Mouse (Mus musculus) liver, postnatal 0 days (tissue): ENCODE data around the gene 1700123O20Rik. TPM values are rescaled to one million over a fixed set of nuclear protein-coding genes. Genes with fewer than 3 reads are reported as not detected.

Source experiments
- ATAC-seq: fragments of 200-750 bp; cut with Nextera tagmentation; 2 replicates; pipeline ENCODE4 v1.8.0; 2017; ENCODE audit warnings: mild to moderate bottlenecking, moderate library complexity
- DNase-seq: peaks from one replicate; pipeline ENCODE4 v3.0.0-alpha.2; 2016
- H3K27ac ChIP-seq: fragments of 300-500 bp; sonication (generic); 2 replicates; pipeline ENCODE4 v1.5.1; 2014; ENCODE audit warnings: antibody characterized with exemption, moderate library complexity, mild to moderate bottlenecking, low read depth
- H3K27me3 ChIP-seq: fragments of 300-500 bp; sonication (generic); 2 replicates; pipeline ENCODE4 v1.6.1; 2014; ENCODE audit warnings: low read length, control low read depth, mixed read lengths; ENCODE audit not compliant: insufficient read depth
- H3K36me3 ChIP-seq: fragments of 300-500 bp; sonication (generic); replicated peaks from 2 replicates; pipeline ENCODE4 v1.6.1; 2014; ENCODE audit warnings: mild to moderate bottlenecking, control low read depth, low read length, moderate library complexity, mixed read lengths; ENCODE audit not compliant: insufficient read depth
- H3K4me1 ChIP-seq: fragments of 300-500 bp; sonication (generic); 2 replicates; pipeline ENCODE4 v1.6.1; 2014; ENCODE audit warnings: antibody characterized with exemption, mild to moderate bottlenecking, control low read depth; ENCODE audit not compliant: insufficient read depth
- H3K4me2 ChIP-seq: fragments of 300-500 bp; sonication (generic); 2 replicates; pipeline ENCODE4 v1.6.1; 2014; ENCODE audit warnings: low read depth, mild to moderate bottlenecking, low read length, moderate library complexity, mixed read lengths
- H3K4me3 ChIP-seq: fragments of 300-500 bp; sonication (generic); 2 replicates; pipeline ENCODE4 v1.5.1; 2014; ENCODE audit warnings: low read depth, low read length
- H3K9ac ChIP-seq: fragments of 300-500 bp; sonication (generic); replicated peaks from 2 replicates; pipeline ENCODE4 v1.6.1; 2014; ENCODE audit warnings: mild to moderate bottlenecking, moderate library complexity
- H3K9me3 ChIP-seq: fragments of 300-500 bp; sonication (generic); 2 replicates; pipeline ENCODE4 v1.6.1; 2016; ENCODE audit warnings: mild to moderate bottlenecking, control low read depth, low read length, mixed read lengths
- CTCF ChIP-seq: sonication (generic); IDR thresholded peaks from 2 replicates; pipeline ENCODE4 v1.5.1; 2016; ENCODE audit warnings: antibody characterized with exemption, low read depth
- EP300 ChIP-seq: IDR thresholded peaks from 2 replicates; pipeline ENCODE4 v1.6.1; 2016; ENCODE audit warnings: antibody characterized with exemption, low read depth, mild to moderate bottlenecking
- WGBS: fragments of 180-500 bp; shearing (Covaris S2); extraction: QIAGEN DNeasy Blood & Tissue Kit; methylation state at CpG from one replicate; pipeline ENCODE4 v1.1.7; 2014; ENCODE audit not compliant: insufficient replicate concordance; 5-methylcytosine and 5-hydroxymethylcytosine counted together
- polyA plus RNA-seq: library from polyadenylated mRNA; unstranded; fragments of >200 nt; fragmentation: Nextera tagmentation; extraction: Ambion mirVana; gene quantifications from 2 replicates; pipeline ENCODE4 v1.2.1, GENCODE M21; 2015

Gene 1700123O20Rik
- polyA plus RNA-seq, 1 experiment from 2014 or later = 53.3 TPM

- H3K9ac ChIP-seq = no peak overlapping the region
- ATAC-seq = no peak
Measured at GRCm38 (mm10) chr14:54721711-54722110, 35.7 kb downstream of the 1700123O20Rik start.

GRCm38 (mm10) chr14:54724049-54724448, 38.0 kb downstream of the 1700123O20Rik start:
- TF ChIP-seq CTCF = no peak
- TF ChIP-seq EP300 = no peak
- H3K27ac ChIP-seq = no peak overlapping the region
- DNase-seq (no peak), ATAC-seq (no peak)
- no peaks in the 10 kb centered on the region for H3K9me3 ChIP-seq
- 47% methylated on average over 6 of the region's 6 CpGs for WGBS
- no peaks in the 10 kb centered on the region for H3K36me3 ChIP-seq
- no peak overlapping the region for H3K9ac ChIP-seq
- no peaks in the 10 kb centered on the region for H3K27me3 ChIP-seq
- no peaks in the 10 kb centered on the region for H3K4me1 ChIP-seq
- H3K4me2 ChIP-seq = no peak overlapping the region
- H3K4me3 ChIP-seq = no peak overlapping the region

More at GRCm38 (mm10) chr14:54721711-54722110, 35.7 kb downstream of the 1700123O20Rik start:
- no peaks in the 10 kb centered on the region for H3K27me3 ChIP-seq
- H3K27ac ChIP-seq = no peak overlapping the region
- TF ChIP-seq CTCF (no peak), EP300 (no peak)
- H3K9me3 ChIP-seq = no peaks in the 10 kb centered on the region
- 83% methylated on average over 10 of the region's 10 CpGs for WGBS
- H3K4me1 ChIP-seq = no peaks in the 10 kb centered on the region
- no peak overlapping the region for H3K4me3 ChIP-seq
- no peak for DNase-seq
- H3K4me2 ChIP-seq = no peak overlapping the region
- H3K36me3 ChIP-seq = no peaks in the 10 kb centered on the region

DNA sequence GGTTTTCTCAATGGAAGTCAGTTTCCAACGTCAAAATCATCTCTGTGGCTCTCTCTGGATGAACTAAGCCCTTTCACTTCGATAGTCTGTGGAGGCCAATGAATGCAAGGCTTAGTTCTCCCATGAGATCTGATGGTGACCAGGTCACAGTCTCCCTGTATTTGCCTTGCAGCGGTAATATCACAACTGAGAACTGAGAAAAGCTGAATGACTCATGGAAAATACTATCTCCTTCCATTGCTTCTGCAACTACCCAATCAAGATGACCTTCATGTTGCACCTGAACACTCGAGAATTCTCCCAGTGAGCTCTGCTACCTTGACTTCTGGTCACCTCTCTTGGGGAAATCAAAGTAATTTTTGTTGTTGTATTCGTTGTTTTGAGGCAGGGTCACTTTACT, 41.5 kb downstream of the 1700123O20Rik start:
- no peak overlapping the region for H3K4me2 ChIP-seq
- H3K27ac ChIP-seq = no peak overlapping the region
- no peak overlapping the region for H3K4me3 ChIP-seq
- H3K9ac ChIP-seq = no peak overlapping the region
- 71% methylated on average over 5 of the region's 5 CpGs for WGBS
- TF ChIP-seq CTCF (no peak), EP300 (no peak)
- ATAC-seq (no peak), DNase-seq (no peak)
- H3K4me1 ChIP-seq = no peaks in the 10 kb centered on the region
- no peaks in the 10 kb centered on the region for H3K9me3 ChIP-seq
- H3K27me3 ChIP-seq = no peaks in the 10 kb centered on the region
- H3K36me3 ChIP-seq = no peaks in the 10 kb centered on the region

DNA sequence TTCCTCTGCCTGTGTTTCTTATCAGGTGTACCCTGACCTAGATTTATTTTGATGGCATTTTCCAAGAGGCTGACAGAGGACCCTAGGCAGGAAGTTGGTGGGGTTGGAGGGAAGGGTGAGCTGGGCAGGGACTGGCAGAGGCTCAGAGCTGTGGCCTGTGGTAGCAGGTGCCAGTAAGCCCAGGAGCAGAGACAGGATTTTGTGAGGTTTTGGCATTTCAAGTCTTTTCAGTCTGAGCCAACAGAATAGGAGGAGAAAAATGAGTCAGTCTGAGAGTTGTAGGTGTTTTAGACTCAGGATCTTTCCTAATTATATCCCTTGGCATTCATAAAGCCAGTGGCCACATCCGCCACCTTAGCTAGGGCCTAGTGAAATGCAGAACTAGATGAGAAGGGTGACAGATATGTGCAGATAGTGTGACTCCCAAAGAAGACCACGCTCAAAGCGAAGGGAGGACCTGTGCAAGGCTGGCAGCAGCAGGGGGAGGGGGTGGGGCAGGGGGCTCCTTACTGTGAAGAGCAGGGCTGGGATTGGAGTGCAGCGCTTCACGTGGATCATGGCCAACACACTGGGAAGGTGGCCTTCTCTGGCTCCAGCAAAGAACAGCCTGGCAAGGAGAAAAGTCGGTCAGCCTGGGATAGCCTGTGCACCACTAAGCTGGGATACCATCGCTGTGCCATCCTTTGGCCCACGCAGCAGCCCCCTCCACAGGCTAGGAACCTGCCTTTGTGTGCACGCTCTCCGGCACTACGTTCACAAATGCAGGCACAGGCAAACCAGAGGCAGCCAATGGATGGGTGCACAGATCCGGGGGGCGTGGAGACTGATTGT, 43.0 kb downstream of the 1700123O20Rik start:
- Histone ChIP-seq H3K4me1 (no peaks in the 10 kb centered on the region), H3K36me3 (no peaks in the 10 kb centered on the region), H3K9me3 (no peaks in the 10 kb centered on the region), H3K27me3 (no peaks in the 10 kb centered on the region), H3K9ac (no peak overlapping the region), H3K27ac (no peak overlapping the region), H3K4me2 (no peak overlapping the region), H3K4me3 (no peak overlapping the region)
- TF ChIP-seq EP300 = no peak
- no peak for TF ChIP-seq CTCF
- DNase-seq = no peak
- WGBS = 81% methylated on average over 13 of the region's 13 CpGs
- ATAC-seq = no peak

- Histone ChIP-seq H3K9ac (no peak overlapping the region), H3K4me2 (no peak overlapping the region), H3K4me1 (no peaks in the 10 kb centered on the region), H3K27ac (no peak overlapping the region), H3K4me3 (no peak overlapping the region), H3K36me3 (no peaks in the 10 kb centered on the region), H3K27me3 (no peaks in the 10 kb centered on the region), H3K9me3 (no peaks in the 10 kb centered on the region)
- DNase-seq (no peak), ATAC-seq (no peak)
- TF ChIP-seq CTCF (no peak), EP300 (no peak)
- 70% methylated on average over 6 of the region's 6 CpGs for WGBS
Measured at GRCm38 (mm10) chr14:54730305-54730704, 44.3 kb downstream of the 1700123O20Rik start.

GRCm38 (mm10) chr14:54732206-54732605, 46.2 kb downstream of the 1700123O20Rik start:
- H3K9ac ChIP-seq = no peak overlapping the region
- no peaks in the 10 kb centered on the region for H3K27me3 ChIP-seq
- H3K9me3 ChIP-seq = no peaks in the 10 kb centered on the region
- H3K27ac ChIP-seq = no peak overlapping the region
- no peak for ATAC-seq
- no peaks in the 10 kb centered on the region for H3K4me1 ChIP-seq
- TF ChIP-seq CTCF (no peak), EP300 (no peak)
- no peak for DNase-seq
- WGBS = 82% methylated on average over 8 of the region's 8 CpGs
- no peak overlapping the region for H3K4me2 ChIP-seq
- H3K36me3 ChIP-seq = no peaks in the 10 kb centered on the region
- H3K4me3 ChIP-seq = no peak overlapping the region
